Mouse (Mus musculus) ovary, postnatal 14 days (tissue): ENCODE results near the gene Fbxo21.
A peak's percentile ranks its signal among the peaks of the same experiment; 100 is the strongest.

Source experiments
- DNase-seq: peaks from one replicate; pipeline ENCODE4 v3.0.0; 2022; ENCODE audit warnings: low spot score

Fbxo21 gene

GRCm38 (mm10) chr5:117980921-117981320 is 4.4 kb downstream of the Fbxo21 start:
- no peak for DNase-seq

GRCm38 (mm10) chr5:117981943-117982342 is 5.4 kb downstream of the Fbxo21 start:
- no peak for DNase-seq

- no peak for DNase-seq
Measured at GRCm38 (mm10) chr5:117986327-117986726, 9.8 kb downstream of the Fbxo21 start.

- DNase-seq, result no peak
Measured at GRCm38 (mm10) chr5:117987891-117988290, 11.4 kb downstream of the Fbxo21 start.

- no peak for DNase-seq
Measured at GRCm38 (mm10) chr5:117988367-117988766, 11.8 kb downstream of the Fbxo21 start.

GRCm38 (mm10) chr5:117989773-117990172 is 13.2 kb downstream of the Fbxo21 start:
- no peak for DNase-seq

- DNase-seq, result no peak
Measured at GRCm38 (mm10) chr5:117990957-117991356, 14.4 kb downstream of the Fbxo21 start.

- DNase-seq, result no peak
Measured at GRCm38 (mm10) chr5:117993550-117993949, 17.0 kb downstream of the Fbxo21 start.

- DNase-seq, result no peak
Measured at GRCm38 (mm10) chr5:117995372-117995901, 18.9 kb downstream of the Fbxo21 start.

GRCm38 (mm10) chr5:117995911-117996310 is 19.4 kb downstream of the Fbxo21 start:
- DNase-seq, result no peak

- no peak for DNase-seq
Measured at GRCm38 (mm10) chr5:117996581-117996980, 20.1 kb downstream of the Fbxo21 start.

GRCm38 (mm10) chr5:117997434-117997970 is 21.0 kb downstream of the Fbxo21 start:
- DNase-seq, result no peak

- no peak for DNase-seq
Measured at GRCm38 (mm10) chr5:117999061-117999460, 22.5 kb downstream of the Fbxo21 start.

- DNase-seq, result no peak
Measured at GRCm38 (mm10) chr5:117999584-117999983, 23.1 kb downstream of the Fbxo21 start.

- peak; percentile 61 for DNase-seq
Measured at GRCm38 (mm10) chr5:118002059-118002458, 25.5 kb downstream of the Fbxo21 start.

GRCm38 (mm10) chr5:118004619-118005018 is 28.1 kb downstream of the Fbxo21 start:
- DNase-seq, result peak; percentile 34

GRCm38 (mm10) chr5:118005728-118006127 is 29.2 kb downstream of the Fbxo21 start:
- DNase-seq, result no peak

- DNase-seq, result no peak
Measured at GRCm38 (mm10) chr5:118008344-118008743, 31.8 kb downstream of the Fbxo21 start.

GRCm38 (mm10) chr5:118010872-118011271 is 34.3 kb downstream of the Fbxo21 start:
- DNase-seq, result no peak

- DNase-seq, result no peak
Measured at GRCm38 (mm10) chr5:118011796-118012195, 35.3 kb downstream of the Fbxo21 start.

- peak; percentile 38 for DNase-seq
Measured at GRCm38 (mm10) chr5:118015028-118015427, 38.5 kb downstream of the Fbxo21 start.

- no peak for DNase-seq
Measured at GRCm38 (mm10) chr5:118015669-118016068, 39.1 kb downstream of the Fbxo21 start.

- no peak for DNase-seq
Measured at GRCm38 (mm10) chr5:118017527-118017926, 41.0 kb downstream of the Fbxo21 start.

- DNase-seq, result no peak
Measured at GRCm38 (mm10) chr5:118019905-118020304, 43.4 kb downstream of the Fbxo21 start.
